Mouse (Mus musculus): ENCODE results near the gene Trank1. TPM values are rescaled to one million over a fixed set of nuclear protein-coding genes. Genes with fewer than 3 reads are reported as not detected.

Trank1 gene
- polyA plus RNA-seq, 1 experiment from 2014 or later, result 0.79 TPM

DNA sequence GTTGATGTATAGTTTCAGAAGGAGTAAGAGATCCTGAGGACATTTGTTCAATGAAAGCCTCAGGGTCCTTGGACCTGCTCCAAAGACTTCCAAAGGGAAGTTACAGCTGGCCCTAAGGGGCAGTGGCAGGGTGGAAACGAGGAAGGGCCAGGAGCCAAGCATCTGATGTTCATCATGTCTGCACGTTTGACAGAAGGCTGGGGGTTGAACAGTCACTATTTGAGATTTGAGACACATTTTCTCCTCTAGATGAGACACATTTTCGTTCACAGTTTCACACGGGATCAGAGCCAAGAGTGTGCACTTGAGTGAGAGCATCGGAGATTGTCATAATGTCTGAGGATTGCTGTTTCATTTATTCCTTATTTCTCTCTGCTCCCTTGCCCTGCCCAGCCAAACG is 96.5 kb downstream of the Trank1 start:
- no peak for ATAC-seq (ENCODE audit: low read depth)
- Histone ChIP-seq H3K36me3 (ENCODE audit: control insufficient read depth, insufficient read depth, low read length) (no peaks in the 10 kb centered on the region), H3K4me2 (ENCODE audit: low read depth, low read length) (no peak overlapping the region), H3K27ac (replicated peaks; ENCODE audit: low read depth, low read length) (no peak overlapping the region), H3K4me3 (ENCODE audit: low read depth, low read length) (no peak overlapping the region), H3K9me3 (ENCODE audit: control insufficient read depth, low read length) (no peaks in the 10 kb centered on the region), H3K4me1 (ENCODE audit: control insufficient read depth, insufficient read depth, low read length) (peaks cover 7% of the 10 kb centered on the region; the same call in 1 of the 2 replicates), H3K9ac (ENCODE audit: low read depth, low read length) (no peak overlapping the region), H3K27me3 (replicated peaks; ENCODE audit: control insufficient read depth, insufficient read depth, low read length) (no peaks in the 10 kb centered on the region)
- DNase-seq (ENCODE audit: low spot score), result peak; percentile 51
- 62% methylated on average over 6 of the region's 6 CpGs for WGBS

GRCm38 (mm10) chr9:111408427-111408826 is 96.9 kb downstream of the Trank1 start:
- H3K27me3 ChIP-seq (replicated peaks; ENCODE audit: control insufficient read depth, insufficient read depth, low read length), result no peaks in the 10 kb centered on the region
- no peak for ATAC-seq (ENCODE audit: low read depth)

GRCm38 (mm10) chr9:111412471-111413160 is 101.1 kb downstream of the Trank1 start:
- Histone ChIP-seq H3K4me1 (ENCODE audit: control insufficient read depth, insufficient read depth, low read length) (peaks cover 3% of the 10 kb centered on the region; the same call in 1 of the 2 replicates), H3K9me3 (ENCODE audit: control insufficient read depth, low read length) (no peaks in the 10 kb centered on the region), H3K4me2 (ENCODE audit: low read depth, low read length) (no peak overlapping the region), H3K27me3 (replicated peaks; ENCODE audit: control insufficient read depth, insufficient read depth, low read length) (no peaks in the 10 kb centered on the region), H3K9ac (ENCODE audit: low read depth, low read length) (no peak overlapping the region), H3K27ac (replicated peaks; ENCODE audit: low read depth, low read length) (no peak overlapping the region), H3K4me3 (ENCODE audit: low read depth, low read length) (no peak overlapping the region), H3K36me3 (ENCODE audit: control insufficient read depth, insufficient read depth, low read length) (no peaks in the 10 kb centered on the region)
- DNase-seq (ENCODE audit: low spot score) (peak; percentile 42), ATAC-seq (ENCODE audit: low read depth) (peak; percentile 44; the same call in 1 of the 2 replicates)
- 68% methylated on average over 16 of the region's 16 CpGs for WGBS

More at GRCm38 (mm10) chr9:111408427-111408826, 96.9 kb downstream of the Trank1 start:
- no peak for DNase-seq (ENCODE audit: low spot score)
- Histone ChIP-seq H3K36me3 (ENCODE audit: control insufficient read depth, insufficient read depth, low read length) (no peaks in the 10 kb centered on the region), H3K9me3 (ENCODE audit: control insufficient read depth, low read length) (no peaks in the 10 kb centered on the region), H3K27ac (replicated peaks; ENCODE audit: low read depth, low read length) (no peak overlapping the region), H3K4me3 (ENCODE audit: low read depth, low read length) (no peak overlapping the region), H3K9ac (ENCODE audit: low read depth, low read length) (no peak overlapping the region), H3K4me1 (ENCODE audit: control insufficient read depth, insufficient read depth, low read length) (peaks cover 7% of the 10 kb centered on the region; the same call in 1 of the 2 replicates), H3K4me2 (ENCODE audit: low read depth, low read length) (no peak overlapping the region)
- 82% methylated on average over 10 of the region's 10 CpGs for WGBS

- WGBS, result 86% methylated on average over 2 of the region's 2 CpGs
- Histone ChIP-seq H3K4me1 (ENCODE audit: control insufficient read depth, insufficient read depth, low read length) (no peaks in the 10 kb centered on the region), H3K27me3 (replicated peaks; ENCODE audit: control insufficient read depth, insufficient read depth, low read length) (no peaks in the 10 kb centered on the region)
Observed at GRCm38 (mm10) chr9:111421862-111422261, 110.3 kb downstream of the Trank1 start.

GRCm38 (mm10) chr9:111422567-111422966 is 111.0 kb downstream of the Trank1 start:
- no peak overlapping the region for H3K4me2 ChIP-seq (ENCODE audit: low read depth, low read length)
- 58% methylated on average over 5 of the region's 5 CpGs for WGBS

More at GRCm38 (mm10) chr9:111421862-111422261, 110.3 kb downstream of the Trank1 start:
- ATAC-seq (ENCODE audit: low read depth), result no peak
- H3K4me2 ChIP-seq (ENCODE audit: low read depth, low read length), result no peak overlapping the region
- no peaks in the 10 kb centered on the region for H3K9me3 ChIP-seq (ENCODE audit: control insufficient read depth, low read length)
- no peaks in the 10 kb centered on the region for H3K36me3 ChIP-seq (ENCODE audit: control insufficient read depth, insufficient read depth, low read length)
- no peak for DNase-seq (ENCODE audit: low spot score)
- no peak overlapping the region for H3K4me3 ChIP-seq (ENCODE audit: low read depth, low read length)
- no peak overlapping the region for H3K27ac ChIP-seq (replicated peaks; ENCODE audit: low read depth, low read length)
- no peak overlapping the region for H3K9ac ChIP-seq (ENCODE audit: low read depth, low read length)

GRCm38 (mm10) chr9:111425113-111425512 is 113.6 kb downstream of the Trank1 start:
- Histone ChIP-seq H3K9me3 (ENCODE audit: control insufficient read depth, low read length) (no peaks in the 10 kb centered on the region), H3K36me3 (ENCODE audit: control insufficient read depth, insufficient read depth, low read length) (no peaks in the 10 kb centered on the region), H3K27ac (replicated peaks; ENCODE audit: low read depth, low read length) (no peak overlapping the region), H3K4me3 (ENCODE audit: low read depth, low read length) (no peak overlapping the region), H3K9ac (ENCODE audit: low read depth, low read length) (no peak overlapping the region), H3K4me1 (ENCODE audit: control insufficient read depth, insufficient read depth, low read length) (no peaks in the 10 kb centered on the region), H3K4me2 (ENCODE audit: low read depth, low read length) (no peak overlapping the region), H3K27me3 (replicated peaks; ENCODE audit: control insufficient read depth, insufficient read depth, low read length) (no peaks in the 10 kb centered on the region)
- peak; percentile 45 for DNase-seq (ENCODE audit: low spot score)
- peak; percentile 62; the same call in 1 of the 2 replicates for ATAC-seq (ENCODE audit: low read depth)
- WGBS, result 59% methylated on average over 6 of the region's 6 CpGs

More at GRCm38 (mm10) chr9:111422567-111422966, 111.0 kb downstream of the Trank1 start:
- Histone ChIP-seq H3K4me1 (ENCODE audit: control insufficient read depth, insufficient read depth, low read length) (no peaks in the 10 kb centered on the region), H3K4me3 (ENCODE audit: low read depth, low read length) (no peak overlapping the region), H3K9me3 (ENCODE audit: control insufficient read depth, low read length) (no peaks in the 10 kb centered on the region), H3K27ac (replicated peaks; ENCODE audit: low read depth, low read length) (no peak overlapping the region), H3K9ac (ENCODE audit: low read depth, low read length) (no peak overlapping the region), H3K36me3 (ENCODE audit: control insufficient read depth, insufficient read depth, low read length) (no peaks in the 10 kb centered on the region), H3K27me3 (replicated peaks; ENCODE audit: control insufficient read depth, insufficient read depth, low read length) (no peaks in the 10 kb centered on the region)
- no peak for DNase-seq (ENCODE audit: low spot score)
- no peak for ATAC-seq (ENCODE audit: low read depth)

DNA sequence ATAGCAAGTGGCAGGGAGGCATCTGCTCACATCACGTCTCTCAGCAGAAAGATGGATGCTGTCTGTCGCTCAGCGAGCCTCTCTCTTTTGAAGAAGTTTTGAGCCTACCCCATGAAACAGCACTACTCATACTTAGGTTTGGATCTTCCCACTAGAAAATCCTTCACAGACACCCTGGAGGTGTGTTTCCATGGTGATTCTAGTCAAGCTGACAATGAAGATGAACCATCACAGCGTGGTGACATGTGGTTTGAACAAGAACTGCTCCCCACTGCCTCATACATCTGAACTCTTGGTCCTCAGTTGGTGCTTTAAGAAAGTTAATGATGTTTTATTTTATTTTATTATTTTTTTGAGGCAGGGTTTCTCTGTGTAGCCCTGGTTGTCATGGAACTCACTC is 114.4 kb downstream of the Trank1 start:
- H3K9ac ChIP-seq (ENCODE audit: low read depth, low read length), result no peak overlapping the region
- H3K4me2 ChIP-seq (ENCODE audit: low read depth, low read length), result no peak overlapping the region
- WGBS, result 81% methylated on average over 4 of the region's 4 CpGs
- H3K4me3 ChIP-seq (ENCODE audit: low read depth, low read length), result no peak overlapping the region
- ATAC-seq (ENCODE audit: low read depth) (no peak), DNase-seq (ENCODE audit: low spot score) (no peak)
- no peaks in the 10 kb centered on the region for H3K36me3 ChIP-seq (ENCODE audit: control insufficient read depth, insufficient read depth, low read length)
- no peaks in the 10 kb centered on the region for H3K9me3 ChIP-seq (ENCODE audit: control insufficient read depth, low read length)
- H3K27me3 ChIP-seq (replicated peaks; ENCODE audit: control insufficient read depth, insufficient read depth, low read length), result no peaks in the 10 kb centered on the region
- no peaks in the 10 kb centered on the region for H3K4me1 ChIP-seq (ENCODE audit: control insufficient read depth, insufficient read depth, low read length)
- no peak overlapping the region for H3K27ac ChIP-seq (replicated peaks; ENCODE audit: low read depth, low read length)

DNA sequence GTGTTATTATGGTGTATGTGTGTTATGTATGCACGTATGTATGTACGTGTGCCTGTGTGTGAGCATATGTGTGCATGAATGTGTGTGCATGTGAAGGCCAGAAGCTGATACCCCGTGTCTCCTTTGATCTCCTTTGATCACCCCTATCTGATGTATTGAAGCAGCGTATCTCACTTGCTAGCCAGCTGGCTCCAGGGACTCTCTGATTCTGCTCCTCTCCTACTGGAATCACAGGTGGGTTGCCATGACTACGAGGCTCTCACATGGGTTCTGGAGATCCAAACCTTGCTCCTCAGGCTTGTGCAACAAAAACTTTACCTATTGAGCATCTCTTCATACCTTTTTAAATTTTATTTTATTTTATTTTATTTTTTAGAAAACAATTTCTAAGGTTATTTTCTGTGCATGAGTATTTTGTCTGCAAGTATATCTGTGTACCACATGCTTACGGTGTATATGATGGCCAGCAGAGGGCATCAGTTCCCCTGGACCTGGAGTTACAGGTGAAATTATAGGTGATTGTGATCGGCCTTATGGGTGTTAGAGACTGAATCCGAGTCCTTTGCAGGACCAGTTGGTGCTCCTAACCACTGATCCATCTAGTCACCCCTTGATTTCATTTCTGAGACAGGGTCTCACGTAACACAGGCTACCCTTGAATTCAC is 116.5 kb downstream of the Trank1 start:
- Histone ChIP-seq H3K27me3 (replicated peaks; ENCODE audit: control insufficient read depth, insufficient read depth, low read length) (no peaks in the 10 kb centered on the region), H3K27ac (replicated peaks; ENCODE audit: low read depth, low read length) (no peak overlapping the region), H3K4me1 (ENCODE audit: control insufficient read depth, insufficient read depth, low read length) (no peaks in the 10 kb centered on the region), H3K36me3 (ENCODE audit: control insufficient read depth, insufficient read depth, low read length) (no peaks in the 10 kb centered on the region), H3K4me3 (ENCODE audit: low read depth, low read length) (no peak overlapping the region), H3K9ac (ENCODE audit: low read depth, low read length) (no peak overlapping the region), H3K9me3 (ENCODE audit: control insufficient read depth, low read length) (no peaks in the 10 kb centered on the region), H3K4me2 (ENCODE audit: low read depth, low read length) (no peak overlapping the region)
- 83% methylated on average over 9 of the region's 9 CpGs for WGBS
- DNase-seq (ENCODE audit: low spot score), result no peak
- ATAC-seq (ENCODE audit: low read depth), result no peak
